Mouse (Mus musculus) spleen, adult 2 months (tissue): ENCODE measurements around the gene Vhl.

ENCODE experiments used
- CTCF ChIP-seq: fragments of 200-500 bp; IDR thresholded peaks from 2 replicates; pipeline ENCODE4 v1.5.1; 2011; ENCODE audit warnings: mild to moderate bottlenecking, inconsistent platforms; ENCODE audit not compliant: insufficient read depth, insufficient read length, insufficient replicate concordance; ENCODE audit errors: extremely low read depth
- POLR2A ChIP-seq: fragments of 200-500 bp; IDR thresholded peaks from 2 replicates; pipeline ENCODE4 v1.6.1; 2011; ENCODE audit warnings: low read depth, low read length, inconsistent platforms

DNA sequence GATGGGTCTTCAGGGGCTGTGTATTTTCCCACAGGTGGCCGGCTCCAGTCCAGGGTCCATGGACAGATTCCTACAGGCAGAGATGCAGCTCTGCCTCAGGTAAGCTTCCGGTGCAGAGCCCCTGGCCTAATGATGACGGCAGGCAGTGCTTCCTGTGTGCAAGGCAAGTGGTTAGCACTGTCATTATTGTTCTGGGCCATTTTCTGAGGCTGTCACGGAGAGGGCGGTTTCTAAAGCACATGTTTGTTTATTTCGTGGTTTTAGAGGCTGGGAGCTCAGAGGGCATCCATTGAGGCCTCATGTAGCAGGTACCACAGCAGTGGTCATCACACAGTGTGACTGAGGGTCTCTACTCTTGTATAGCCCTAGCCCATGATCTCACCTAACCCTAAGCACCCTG, 49.2 kb downstream of the Vhl start:
- TF ChIP-seq CTCF (no peak), POLR2A (no peak)
